Mouse (Mus musculus) ES-E14 (cell line): ENCODE results near the gene Hs2st1. TPM values are rescaled to one million over a fixed set of nuclear protein-coding genes. Genes with fewer than 3 reads are reported as not detected.

ENCODE experiments used
- DNase-seq: peaks from one replicate; pipeline ENCODE4 v3.0.0-alpha.2; 2013; ENCODE audit warnings: low read depth, low spot score
- H3K27ac ChIP-seq: 2 replicates; pipeline ENCODE4 v1.5.1; 2012; ENCODE audit warnings: low read depth, mild to moderate bottlenecking, low read length, moderate library complexity, mixed read lengths; ENCODE audit not compliant: poor library complexity, insufficient read depth, severe bottlenecking
- H3K36me3 ChIP-seq: 2 replicates; pipeline ENCODE4 v1.6.1; 2012; ENCODE audit warnings: mild to moderate bottlenecking, low read length, moderate library complexity, mixed read lengths; ENCODE audit not compliant: control insufficient read depth, poor library complexity, insufficient read depth, severe bottlenecking
- H3K4me1 ChIP-seq, 2 experiments: fragments of 150-350 bp in 1 of 2; sonication (generic) in 1 of 2; 2 replicates each; pipeline ENCODE4 v1.6.1; 2012; ENCODE audit warnings: low read length in 2 of 2, mild to moderate bottlenecking in 1 of 2, mixed read lengths in 1 of 2; ENCODE audit not compliant: control insufficient read depth in 2 of 2, insufficient read depth in 2 of 2, poor library complexity in 1 of 2
- H3K4me3 ChIP-seq, 2 experiments: fragments of 150-350 bp in 1 of 2; sonication (generic) in 1 of 2; 2 replicates each; pipeline ENCODE4 v1.5.1; 2012; ENCODE audit warnings: low read length in 2 of 2, low read depth in 1 of 2, mild to moderate bottlenecking in 1 of 2, mixed read lengths in 1 of 2; ENCODE audit not compliant: insufficient read depth in 1 of 2, poor library complexity in 1 of 2, severe bottlenecking in 1 of 2
- H3K9ac ChIP-seq: 2 replicates; pipeline ENCODE4 v1.6.1; 2012; ENCODE audit warnings: low read depth, mild to moderate bottlenecking, low read length, mixed read lengths; ENCODE audit not compliant: poor library complexity, insufficient read depth, severe bottlenecking
- H3K9me3 ChIP-seq: fragments of 150-350 bp; sonication (generic); 2 replicates; pipeline ENCODE4 v1.6.1; 2012; ENCODE audit warnings: low read depth, mild to moderate bottlenecking, low read length; ENCODE audit not compliant: control insufficient read depth, insufficient read depth
- CHD2 ChIP-seq: IDR thresholded peaks from 2 replicates; pipeline ENCODE4 v1.6.1; 2014; ENCODE audit warnings: mild to moderate bottlenecking, low read depth, low read length, inconsistent platforms
- HCFC1 ChIP-seq: IDR thresholded peaks from 2 replicates; pipeline ENCODE4 v1.6.1; 2012; ENCODE audit warnings: low read length, inconsistent platforms, borderline replicate concordance; ENCODE audit not compliant: insufficient read depth
- MAFK ChIP-seq: IDR thresholded peaks from 2 replicates; pipeline ENCODE4 v1.6.1; 2014; ENCODE audit warnings: mild to moderate bottlenecking, low read depth, low read length, inconsistent platforms; ENCODE audit not compliant: insufficient read depth
- ZC3H11A ChIP-seq: IDR thresholded peaks from 2 replicates; pipeline ENCODE4 v1.6.1; 2012; ENCODE audit warnings: low read depth, mild to moderate bottlenecking, inconsistent platforms, low read length, borderline replicate concordance
- ZNF384 ChIP-seq: IDR thresholded peaks from 2 replicates; pipeline ENCODE4 v1.6.1; 2012; ENCODE audit warnings: low read depth, low read length, inconsistent platforms
- in situ Hi-C, 2 experiments: fragments of 600-800 bp; cut with MboI; formaldehyde crosslinking; loops; one replicate each; pipeline ENCODE4 v1.15.1; 2025; ENCODE audit warnings: low sequenced_read_pairs in 2 of 2, inconsistent platforms in 1 of 2; ENCODE audit not compliant: unreplicated experiment in 2 of 2
- total RNA-seq: library from RNA; depleted of rRNA; stranded (reverse); fragments of 300-350 nt; gene quantifications from 2 replicates; pipeline ENCODE4 v1.2.3, GENCODE M21; 2012

Gene Hs2st1
- total RNA-seq, 1 experiment, result 29.9 TPM

DNA sequence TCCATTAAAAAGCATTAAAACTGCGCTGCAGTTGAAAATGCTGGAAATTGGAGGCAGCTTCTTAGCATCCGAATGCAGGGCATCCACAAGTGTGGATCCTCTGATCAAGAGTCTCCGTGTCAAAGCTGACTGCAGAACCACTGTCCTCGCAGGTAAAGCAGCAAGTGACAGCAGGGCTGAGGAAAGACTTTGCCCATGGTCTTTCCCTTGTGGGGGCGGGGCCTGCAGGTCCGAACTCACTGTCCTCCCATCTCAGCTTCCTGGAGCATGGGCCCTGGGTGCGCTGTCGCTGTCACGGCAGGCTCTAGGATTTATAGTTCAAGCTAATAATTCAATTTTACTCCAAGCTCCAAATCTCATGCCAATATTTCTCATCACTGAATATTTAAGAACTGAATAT is 15.5 kb downstream of the Hs2st1 start:
- in situ Hi-C loops, result no loop called here
- peaks cover 10 to 14% of the 10 kb centered on the region in 2 experiments; a peak in 3 of 4 replicates for H3K4me1 ChIP-seq
- no peaks in the 10 kb centered on the region for H3K9me3 ChIP-seq
- no peak overlapping the region for H3K27ac ChIP-seq
- H3K4me3 ChIP-seq, result 0 out of 4 replicates have a peak overlapping the region, but pooled peaks of 1 of the 2 experiments have one; percentile 14
- H3K9ac ChIP-seq, result no peak overlapping the region
- TF ChIP-seq ZC3H11A (no peak), MAFK (no peak), CHD2 (no peak), ZNF384 (no peak), HCFC1 (no peak)
- no peak for DNase-seq
- H3K36me3 ChIP-seq, result no peaks in the 10 kb centered on the region

DNA sequence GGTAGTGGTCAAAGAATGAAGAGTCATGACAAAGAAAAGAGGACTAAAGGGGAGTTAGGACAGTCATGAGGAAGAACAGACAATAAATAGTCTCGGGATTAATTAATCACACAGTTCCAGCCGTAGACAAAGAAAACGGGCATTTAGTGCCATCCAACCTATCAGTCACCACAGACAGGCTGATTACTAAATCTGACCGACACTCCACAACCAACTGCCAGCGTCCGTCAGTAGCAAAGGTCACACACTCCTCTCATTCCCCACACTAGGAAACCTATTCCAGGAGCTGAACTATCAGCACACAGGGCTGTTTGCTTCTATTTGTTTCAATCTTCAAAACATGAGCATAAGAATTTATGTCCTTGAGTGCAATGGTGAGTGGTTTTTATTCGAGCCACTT is 16.0 kb downstream of the Hs2st1 start:
- DNase-seq, result no peak
- Histone ChIP-seq H3K9me3 (no peaks in the 10 kb centered on the region), H3K27ac (no peak overlapping the region), H3K4me3 (no peak overlapping the region), H3K4me1 (peaks cover 10 to 14% of the 10 kb centered on the region in 2 experiments; a peak in 3 of 4 replicates), H3K36me3 (no peaks in the 10 kb centered on the region), H3K9ac (no peak overlapping the region)
- in situ Hi-C loops, result no loop called here
- TF ChIP-seq MAFK (no peak), HCFC1 (no peak), ZC3H11A (no peak)

DNA sequence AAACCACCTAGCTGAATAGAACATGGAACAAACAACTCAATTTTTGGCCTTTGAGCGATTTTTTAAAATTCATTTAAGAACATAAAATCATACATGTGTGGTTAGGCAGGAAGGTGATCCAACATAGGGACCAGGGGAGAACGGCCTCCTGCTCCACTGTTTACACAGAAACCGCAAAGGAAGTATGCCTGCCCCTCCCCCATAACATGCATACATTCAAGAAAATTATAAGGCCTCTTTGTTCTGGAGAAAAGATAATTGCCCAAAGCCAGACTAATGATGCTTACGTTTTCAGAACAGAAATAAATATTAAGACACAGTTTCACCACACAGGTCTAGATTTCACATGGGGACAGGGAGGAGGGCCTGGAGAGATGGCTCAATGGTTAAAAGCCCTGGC is 18.6 kb downstream of the Hs2st1 start:
- no peak overlapping the region for H3K9ac ChIP-seq
- H3K36me3 ChIP-seq, result no peaks in the 10 kb centered on the region
- peaks cover 5 to 6% of the 10 kb centered on the region in 2 experiments; a peak in 2 of 4 replicates for H3K4me1 ChIP-seq
- TF ChIP-seq MAFK (no peak), CHD2 (no peak), HCFC1 (no peak), ZC3H11A (no peak), ZNF384 (no peak)
- DNase-seq, result no peak
- no peaks in the 10 kb centered on the region for H3K9me3 ChIP-seq
- no peak overlapping the region for H3K27ac ChIP-seq
- in situ Hi-C loops, result no loop called here
- no peak overlapping the region for H3K4me3 ChIP-seq

DNA sequence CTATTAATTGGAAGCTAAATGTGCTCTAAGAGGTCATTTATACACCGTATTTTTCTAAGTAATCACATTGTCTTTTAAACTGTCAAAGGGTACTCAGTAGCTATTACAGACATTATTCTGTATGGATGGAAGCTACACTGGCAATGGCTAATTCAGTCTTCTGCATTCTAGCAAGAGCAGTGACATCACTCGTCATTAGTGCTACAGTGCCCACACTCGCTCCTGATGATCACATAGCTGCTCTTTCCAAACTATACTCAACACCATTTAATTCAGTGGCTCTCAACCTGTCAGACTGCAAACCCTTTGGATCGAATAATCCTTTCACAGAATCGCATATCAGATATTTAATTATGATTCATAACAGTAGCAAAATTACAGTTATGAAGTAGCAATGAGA is 19.3 kb downstream of the Hs2st1 start:
- no peak overlapping the region for H3K4me3 ChIP-seq
- DNase-seq, result no peak
- peaks cover 0 to 6% of the 10 kb centered on the region in 2 experiments; a peak in 1 of 4 replicates for H3K4me1 ChIP-seq
- H3K36me3 ChIP-seq, result no peaks in the 10 kb centered on the region
- H3K27ac ChIP-seq, result no peak overlapping the region
- TF ChIP-seq ZC3H11A, result no peak
- TF ChIP-seq ZNF384, result no peak
- TF ChIP-seq HCFC1, result no peak
- no peak for TF ChIP-seq CHD2
- TF ChIP-seq MAFK, result no peak
- H3K9ac ChIP-seq, result no peak overlapping the region
- H3K9me3 ChIP-seq, result no peaks in the 10 kb centered on the region
- in situ Hi-C loops, result no loop called here

DNA sequence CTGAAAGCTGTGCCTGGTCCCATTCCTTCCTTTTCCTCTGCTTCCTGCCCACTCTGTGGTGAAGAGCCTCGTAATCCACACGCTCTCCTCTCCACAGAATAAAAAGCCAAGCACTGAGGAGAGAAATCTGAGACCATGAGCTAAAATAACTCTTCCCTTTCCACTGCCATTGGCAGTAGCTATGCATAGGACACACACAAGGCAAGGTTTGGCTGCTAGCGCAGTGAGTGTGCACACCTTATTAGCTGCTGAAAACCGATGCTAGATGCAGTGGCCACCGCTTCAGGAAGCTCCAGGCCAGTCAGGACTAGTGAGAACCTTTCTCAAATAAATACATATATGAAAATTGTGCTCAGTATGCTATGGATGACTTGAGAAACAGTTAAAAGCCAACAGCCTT is 19.9 kb downstream of the Hs2st1 start:
- no peak for DNase-seq
- Histone ChIP-seq H3K4me1 (peaks cover 0 to 6% of the 10 kb centered on the region in 2 experiments; a peak in 1 of 4 replicates), H3K36me3 (no peaks in the 10 kb centered on the region), H3K4me3 (no peak overlapping the region), H3K9me3 (no peaks in the 10 kb centered on the region), H3K9ac (no peak overlapping the region), H3K27ac (no peak overlapping the region)
- no peak for TF ChIP-seq ZNF384
- no peak for TF ChIP-seq ZC3H11A
- no peak for TF ChIP-seq MAFK
- TF ChIP-seq CHD2, result no peak
- TF ChIP-seq HCFC1, result no peak
- in situ Hi-C loops, result no loop called here
